Mouse (Mus musculus): ENCODE measurements around the gene Ankle1.

Gene Ankle1

GRCm38 (mm10) chr8:71381971-71382961 is 23.5 kb upstream of the Ankle1 start:
- peak; percentile 82 to 85 for DNase-seq

- DNase-seq = no peak
Measured at GRCm38 (mm10) chr8:71383396-71383795, 22.4 kb upstream of the Ankle1 start.

GRCm38 (mm10) chr8:71383860-71384259 is 21.9 kb upstream of the Ankle1 start:
- DNase-seq = no peak

GRCm38 (mm10) chr8:71385212-71385835 is 20.5 kb upstream of the Ankle1 start:
- no peak for DNase-seq

- DNase-seq = no peak
Measured at GRCm38 (mm10) chr8:71388267-71388666, 17.5 kb upstream of the Ankle1 start.

GRCm38 (mm10) chr8:71391696-71392095 is 14.1 kb upstream of the Ankle1 start:
- DNase-seq = peak in 1 of 2 experiments; percentile 1

- peak in 1 of 2 experiments; percentile 1 for DNase-seq
Measured at GRCm38 (mm10) chr8:71392391-71392790, 13.4 kb upstream of the Ankle1 start.

- peak in 1 of 2 experiments; percentile 5 for DNase-seq
Measured at GRCm38 (mm10) chr8:71392871-71393270, 12.9 kb upstream of the Ankle1 start.

- peak in 1 of 2 experiments; percentile 3 for DNase-seq
Measured at GRCm38 (mm10) chr8:71394481-71394880, 11.3 kb upstream of the Ankle1 start.

- DNase-seq = peak; percentile 1 to 3
Measured at GRCm38 (mm10) chr8:71395071-71395470, 10.7 kb upstream of the Ankle1 start.

GRCm38 (mm10) chr8:71395629-71396028 is 10.2 kb upstream of the Ankle1 start, which contains the start of gene Ushbp1:
Gene Ushbp1 (minus strand): TSS chr8:71395802.
- DNase-seq = peak; percentile 3 to 7

GRCm38 (mm10) chr8:71396639-71397305 is 9.0 kb upstream of the Ankle1 start, which contains the start of gene Babam1:
Gene Babam1 (plus strand): TSS chr8:71396861.
- DNase-seq = peak; percentile 81

GRCm38 (mm10) chr8:71397701-71398100 is 8.1 kb upstream of the Ankle1 start:
- peak; percentile 1 to 9 for DNase-seq

- peak in 1 of 2 experiments; percentile 1 for DNase-seq
Measured at GRCm38 (mm10) chr8:71400826-71401225, 5.0 kb upstream of the Ankle1 start.

- peak in 1 of 2 experiments; percentile 3 for DNase-seq
Measured at GRCm38 (mm10) chr8:71401454-71401853, 4.4 kb upstream of the Ankle1 start.

GRCm38 (mm10) chr8:71402446-71402964 is 3.3 kb upstream of the Ankle1 start:
- DNase-seq = peak in 1 of 2 experiments; percentile 2

- DNase-seq = peak in 1 of 2 experiments; percentile 2
Measured at GRCm38 (mm10) chr8:71403107-71403885, 2.5 kb upstream of the Ankle1 start.

- peak in 1 of 2 experiments; percentile 3 for DNase-seq
Measured at GRCm38 (mm10) chr8:71404011-71404410, 1.8 kb upstream of the Ankle1 start.

GRCm38 (mm10) chr8:71404951-71405351 is 859 bp upstream of the Ankle1 start:
- DNase-seq = peak in 1 of 2 experiments; percentile 4

- peak; percentile 52 to 63 for DNase-seq
Measured at GRCm38 (mm10) chr8:71406099-71407015, 547 bp downstream of the Ankle1 start.

- no peak for DNase-seq
Measured at GRCm38 (mm10) chr8:71407441-71407840, 1.6 kb downstream of the Ankle1 start.
